Mouse (Mus musculus): ENCODE data around the gene Ctdnep1. TPM values are rescaled to one million over a fixed set of nuclear protein-coding genes. Genes with fewer than 3 reads are reported as not detected.
A peak's percentile ranks its signal among the peaks of the same experiment; 100 is the strongest.
"Not testable (repeated sequence)": the region's sequence is repeated elsewhere in the genome, so short reads cannot be mapped to it uniquely, and the experiment has no call there.

Ctdnep1 gene
- polyA plus RNA-seq, 1 experiment = 42.5 TPM

DNA sequence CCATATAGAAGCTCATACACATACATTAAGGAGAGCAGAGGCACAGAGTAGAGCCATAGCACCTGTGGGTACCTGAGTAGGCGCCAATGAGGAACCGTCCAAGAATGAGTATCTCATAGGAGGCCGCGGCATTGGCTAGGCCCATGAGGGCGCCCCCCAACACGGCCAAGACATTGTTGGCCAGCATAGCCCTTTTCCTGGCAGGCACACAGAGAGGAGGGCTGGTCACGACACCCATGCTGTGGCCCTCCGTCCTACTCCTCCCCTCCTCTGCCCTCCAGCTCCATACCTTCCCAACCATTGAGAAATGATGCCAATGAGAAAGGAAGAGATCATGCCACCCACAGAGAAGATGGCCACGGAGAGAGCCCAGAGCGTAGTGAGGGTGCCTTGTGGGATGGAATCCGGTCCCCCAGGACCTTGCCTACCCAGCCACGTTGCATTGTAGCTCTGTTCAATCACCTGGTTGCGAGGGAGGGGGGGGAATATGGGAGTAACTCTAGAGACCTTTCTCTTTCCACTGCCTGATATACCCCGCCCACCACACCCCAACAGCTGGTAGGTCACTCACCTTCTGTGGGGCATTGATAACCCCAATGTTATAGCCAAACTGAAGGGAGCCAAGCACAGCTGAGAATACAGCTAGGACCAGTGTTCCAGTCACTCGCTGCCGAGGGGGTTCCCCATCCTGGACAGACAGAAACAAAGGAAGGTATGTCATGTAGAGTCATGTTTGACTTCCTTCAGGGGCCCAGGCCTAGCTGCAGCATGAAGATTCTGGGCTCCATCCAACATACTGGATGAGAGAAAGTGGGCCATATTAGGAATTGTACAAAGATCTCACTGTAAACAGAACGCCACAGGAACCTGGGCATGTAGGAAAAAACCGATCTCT is 34.7 kb upstream of the Ctdnep1 start:
- no peak for TF ChIP-seq CTCF (IDR thresholded peaks at IDR 0.05; ENCODE audit: control insufficient read depth, insufficient read depth, low read length)
- no peak; the same call in 1 of the 2 replicates for TF ChIP-seq POLR2A (IDR thresholded peaks at IDR 0.05; ENCODE audit: borderline replicate concordance, control insufficient read depth, low read depth, low read length)
- 80% methylated on average over 18 of the region's 18 CpGs for WGBS
- peaks cover 1% of the 10 kb centered on the region; the same call in 1 of the 2 replicates for H3K4me1 ChIP-seq (ENCODE audit: control insufficient read depth, insufficient read depth, low read length)
- H3K27ac ChIP-seq (ENCODE audit: control insufficient read depth, insufficient read depth, low read depth, low read length, poor library complexity) = peak overlapping the region; percentile 52
- peak overlapping the region; percentile 70 for H3K4me3 ChIP-seq (replicated peaks; ENCODE audit: control insufficient read depth, low read depth, low read length)

GRCm38 (mm10) chr11:69947337-69948065 is 33.5 kb upstream of the Ctdnep1 start:
- no peak for TF ChIP-seq POLR2A (IDR thresholded peaks at IDR 0.05; ENCODE audit: borderline replicate concordance, control insufficient read depth, low read depth, low read length)
- TF ChIP-seq CTCF (IDR thresholded peaks at IDR 0.05; ENCODE audit: control insufficient read depth, insufficient read depth, low read length) = no peak
- H3K4me1 ChIP-seq (ENCODE audit: control insufficient read depth, insufficient read depth, low read length) = peaks cover 1% of the 10 kb centered on the region; the same call in 1 of the 2 replicates
- peak overlapping the region; percentile 81 for H3K4me3 ChIP-seq (replicated peaks; ENCODE audit: control insufficient read depth, low read depth, low read length)
- WGBS = 19% methylated on average over 29 of the region's 29 CpGs
- H3K27ac ChIP-seq (ENCODE audit: control insufficient read depth, insufficient read depth, low read depth, low read length, poor library complexity) = peak overlapping the region; percentile 43

GRCm38 (mm10) chr11:69948066-69948762 is 32.7 kb upstream of the Ctdnep1 start, which contains the start of gene Slc2a4:
Slc2a4 (minus strand) TSS chr11:69948188.
- Histone ChIP-seq H3K4me3 (replicated peaks; ENCODE audit: control insufficient read depth, low read depth, low read length) (peak within 1 kb of the TSS; percentile 81), H3K4me1 (ENCODE audit: control insufficient read depth, insufficient read depth, low read length) (peaks cover 1% of the 10 kb centered on the region; the same call in 1 of the 2 replicates), H3K27ac (ENCODE audit: control insufficient read depth, insufficient read depth, low read depth, low read length, poor library complexity) (peak within 1 kb of the TSS; percentile 54)
- TF ChIP-seq CTCF (IDR thresholded peaks at IDR 0.05; ENCODE audit: control insufficient read depth, insufficient read depth, low read length) (no peak), POLR2A (IDR thresholded peaks at IDR 0.05; ENCODE audit: borderline replicate concordance, control insufficient read depth, low read depth, low read length) (peak; percentile 78)
- 1% methylated on average over 34 of the region's 34 CpGs for WGBS

DNA sequence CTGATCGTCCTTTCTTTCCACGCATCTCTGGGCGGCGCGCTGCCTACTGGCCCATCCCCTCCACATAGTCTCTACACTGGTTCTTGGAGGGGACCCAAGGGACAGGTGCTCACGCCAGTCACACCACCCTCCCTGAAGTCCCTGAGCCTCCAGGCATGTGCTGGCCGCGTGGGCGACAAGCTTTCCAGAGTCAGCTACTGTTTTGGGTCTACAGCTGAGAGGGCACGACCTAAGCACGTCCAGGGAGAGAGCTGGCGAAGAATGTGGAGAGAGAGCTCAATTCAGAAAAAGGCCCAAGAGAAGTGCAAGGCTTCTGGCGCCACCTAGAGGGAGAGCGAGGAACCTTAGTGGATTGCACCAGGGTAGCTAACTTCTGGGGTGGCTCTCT is 32.2 kb upstream of the Ctdnep1 start:
- Histone ChIP-seq H3K27ac (ENCODE audit: control insufficient read depth, insufficient read depth, low read depth, low read length, poor library complexity) (peak overlapping the region; percentile 54), H3K4me1 (ENCODE audit: control insufficient read depth, insufficient read depth, low read length) (peaks cover 1% of the 10 kb centered on the region; the same call in 1 of the 2 replicates), H3K4me3 (replicated peaks; ENCODE audit: control insufficient read depth, low read depth, low read length) (peak overlapping the region; percentile 64)
- WGBS = under 1% methylated on average over 14 of the region's 14 CpGs
- TF ChIP-seq CTCF (IDR thresholded peaks at IDR 0.05; ENCODE audit: control insufficient read depth, insufficient read depth, low read length) = peak; percentile 97
- no peak for TF ChIP-seq POLR2A (IDR thresholded peaks at IDR 0.05; ENCODE audit: borderline replicate concordance, control insufficient read depth, low read depth, low read length)

- WGBS = 48% methylated on average over 4 of the region's 4 CpGs
- Histone ChIP-seq H3K4me3 (replicated peaks; ENCODE audit: control insufficient read depth, low read depth, low read length) (no peak overlapping the region), H3K4me1 (ENCODE audit: control insufficient read depth, insufficient read depth, low read length) (peaks cover 1% of the 10 kb centered on the region; the same call in 1 of the 2 replicates), H3K27ac (ENCODE audit: control insufficient read depth, insufficient read depth, low read depth, low read length, poor library complexity) (no peak overlapping the region)
- no peak for TF ChIP-seq POLR2A (IDR thresholded peaks at IDR 0.05; ENCODE audit: borderline replicate concordance, control insufficient read depth, low read depth, low read length)
- TF ChIP-seq CTCF (IDR thresholded peaks at IDR 0.05; ENCODE audit: control insufficient read depth, insufficient read depth, low read length) = peak; percentile 37; the same call in 1 of the 2 replicates
These were observed 30.0 kb upstream of the Ctdnep1 start for GRCm38 (mm10) chr11:69950807-69951459.

GRCm38 (mm10) chr11:69952274-69952673 is 28.7 kb upstream of the Ctdnep1 start:
- TF ChIP-seq CTCF (IDR thresholded peaks at IDR 0.05; ENCODE audit: control insufficient read depth, insufficient read depth, low read length) = 0 out of 2 replicates have a peak, but pooled peaks have one; percentile 20
- no peak for TF ChIP-seq POLR2A (IDR thresholded peaks at IDR 0.05; ENCODE audit: borderline replicate concordance, control insufficient read depth, low read depth, low read length)
- WGBS = 39% methylated on average over 1 of the region's 1 CpGs
- H3K4me3 ChIP-seq (replicated peaks; ENCODE audit: control insufficient read depth, low read depth, low read length) = no peak overlapping the region
- no peak overlapping the region for H3K27ac ChIP-seq (ENCODE audit: control insufficient read depth, insufficient read depth, low read depth, low read length, poor library complexity)
- H3K4me1 ChIP-seq (ENCODE audit: control insufficient read depth, insufficient read depth, low read length) = peaks cover 1% of the 10 kb centered on the region; the same call in 1 of the 2 replicates

- Histone ChIP-seq H3K4me1 (ENCODE audit: control insufficient read depth, insufficient read depth, low read length) (peaks cover 1% of the 10 kb centered on the region; the same call in 1 of the 2 replicates), H3K27ac (ENCODE audit: control insufficient read depth, insufficient read depth, low read depth, low read length, poor library complexity) (no peak overlapping the region), H3K4me3 (replicated peaks; ENCODE audit: control insufficient read depth, low read depth, low read length) (no peak overlapping the region)
- TF ChIP-seq POLR2A (IDR thresholded peaks at IDR 0.05; ENCODE audit: borderline replicate concordance, control insufficient read depth, low read depth, low read length) = no peak
- TF ChIP-seq CTCF (IDR thresholded peaks at IDR 0.05; ENCODE audit: control insufficient read depth, insufficient read depth, low read length) = no peak
- WGBS = 55% methylated on average over 11 of the region's 11 CpGs
These were observed 27.6 kb upstream of the Ctdnep1 start for GRCm38 (mm10) chr11:69953267-69953915.

- H3K27ac ChIP-seq (ENCODE audit: control insufficient read depth, insufficient read depth, low read depth, low read length, poor library complexity); H3K4me3 ChIP-seq (replicated peaks; ENCODE audit: control insufficient read depth, low read depth, low read length); H3K4me1 ChIP-seq (ENCODE audit: control insufficient read depth, insufficient read depth, low read length): not testable (repeated sequence)
- 75% methylated on average over 4 of the region's 4 CpGs for WGBS
These were observed 25.3 kb upstream of the Ctdnep1 start for GRCm38 (mm10) chr11:69955618-69956017.

Measured in bone marrow, adult 2 months (tissue).